Mouse (Mus musculus): ENCODE results near the gene Wfikkn2.

- TF ChIP-seq CHD2 (IDR thresholded peaks at IDR 0.05; ENCODE audit: low read depth, low read length) (no peak), HCFC1 (IDR thresholded peaks at IDR 0.05; ENCODE audit: borderline replicate concordance, insufficient read depth, low read length) (no peak)
Observed at GRCm38 (mm10) chr11:94208811-94209675, 36.8 kb downstream of the Wfikkn2 start.
